Mouse (Mus musculus): ENCODE measurements around the gene Kcnd3. TPM values are rescaled to one million over a fixed set of nuclear protein-coding genes. Genes with fewer than 3 reads are reported as not detected.

Gene Kcnd3
- total RNA-seq, 2 experiments from 2014 or later = not detected

- ATAC-seq (ENCODE audit: poor library complexity, severe bottlenecking) = peak; percentile 39; the same call in 1 of the 2 replicates
Observed at GRCm38 (mm10) chr3:105716353-105717000, 264.3 kb downstream of the Kcnd3 start.

- no peak for ATAC-seq (ENCODE audit: poor library complexity, severe bottlenecking)
Observed at GRCm38 (mm10) chr3:105717856-105718555, 265.9 kb downstream of the Kcnd3 start.

- ATAC-seq (ENCODE audit: poor library complexity, severe bottlenecking) = no peak
Observed at GRCm38 (mm10) chr3:105718746-105719145, 266.6 kb downstream of the Kcnd3 start.

- ATAC-seq (ENCODE audit: poor library complexity, severe bottlenecking) = no peak
Observed at GRCm38 (mm10) chr3:105719979-105720378, 267.8 kb downstream of the Kcnd3 start.

GRCm38 (mm10) chr3:105720514-105720913 lies 268.4 kb downstream of the Kcnd3 start:
- ATAC-seq (ENCODE audit: poor library complexity, severe bottlenecking) = no peak

GRCm38 (mm10) chr3:105721681-105722201 lies 269.6 kb downstream of the Kcnd3 start:
- ATAC-seq (ENCODE audit: poor library complexity, severe bottlenecking) = peak; percentile 84

GRCm38 (mm10) chr3:105722510-105722909 lies 270.4 kb downstream of the Kcnd3 start:
- ATAC-seq (ENCODE audit: poor library complexity, severe bottlenecking) = no peak

Other genes starting within 250 kb of the Kcnd3 start
- gene Ddx20, start 235.2 kb downstream of the Kcnd3 start, total RNA-seq (2015) = 14.3 and 18.3 TPM in 2 replicates
- 34.4 and 34.9 TPM in 2 replicates for gene Ddx20, start 235.2 kb downstream of the Kcnd3 start, total RNA-seq (2017)

All from megakaryocyte, adult 5-6 weeks (primary cell).